Mouse (Mus musculus) C2C12 (cell line): ENCODE data around the gene Acads. TPM values are rescaled to one million over a fixed set of nuclear protein-coding genes. Genes with fewer than 3 reads are reported as not detected.
"Not testable (repeated sequence)": the region's sequence is repeated elsewhere in the genome, so short reads cannot be mapped to it uniquely, and the experiment has no call there.

Experiments
- H3K27me3 ChIP-seq: one replicate; pipeline ENCODE4 v1.6.1; 2011; ENCODE audit not compliant: control insufficient read depth, insufficient read depth, insufficient read length
- H3K36me3 ChIP-seq: one replicate; pipeline ENCODE4 v1.6.1; 2011; ENCODE audit not compliant: control insufficient read depth, insufficient read depth
- H3K4me3 ChIP-seq: one replicate; pipeline ENCODE4 v1.5.1; 2011; ENCODE audit warnings: mild to moderate bottlenecking, control low read depth; ENCODE audit not compliant: poor library complexity, insufficient read depth, severe bottlenecking
- H3K79me2 ChIP-seq: one replicate; pipeline ENCODE4 v1.6.1; 2011; ENCODE audit not compliant: control insufficient read depth, insufficient read depth
- H3K79me3 ChIP-seq: one replicate; pipeline ENCODE4 v1.6.1; 2011; ENCODE audit warnings: low read depth, control low read depth
- H3ac ChIP-seq: one replicate; pipeline ENCODE3; 2011; ENCODE audit warnings: low read depth; ENCODE audit not compliant: control insufficient read depth, insufficient read length
- CEBPB ChIP-seq: IDR thresholded peaks from one replicate; pipeline ENCODE4 v1.6.1; 2011; ENCODE audit warnings: low read depth, mild to moderate bottlenecking, control low read depth, moderate library complexity
- CTCF ChIP-seq: IDR thresholded peaks from one replicate; pipeline ENCODE4 v1.5.1; 2011; ENCODE audit not compliant: control insufficient read depth, insufficient read depth, insufficient read length
- FOSL1 ChIP-seq: IDR thresholded peaks from one replicate; pipeline ENCODE4 v1.8.0; 2011; ENCODE audit warnings: mild to moderate bottlenecking, low read length; ENCODE audit not compliant: poor library complexity, insufficient read depth, severe bottlenecking
- MAX ChIP-seq: IDR thresholded peaks from one replicate; pipeline ENCODE4 v1.6.1; 2011; ENCODE audit warnings: mild to moderate bottlenecking, control low read depth
- MYOD1 ChIP-seq: IDR thresholded peaks from one replicate; pipeline ENCODE4 v1.6.1; 2011; ENCODE audit warnings: low read depth; ENCODE audit not compliant: control insufficient read depth, insufficient read length
- MYOG ChIP-seq: IDR thresholded peaks from one replicate; pipeline ENCODE4 v1.6.1; 2011; ENCODE audit not compliant: control insufficient read depth, insufficient read length; ENCODE audit errors: extremely low read depth
- USF1 ChIP-seq: IDR thresholded peaks from one replicate; pipeline ENCODE4 v1.6.1; 2011; ENCODE audit warnings: low read depth, mild to moderate bottlenecking, control low read depth, moderate library complexity
- polyA plus RNA-seq: library from polyadenylated mRNA; unstranded; fragments of >200 nt; fragmentation: generic; extraction: Trizol; gene quantifications from one replicate; pipeline ENCODE4 v1.2.1, GENCODE M21; 2012; ENCODE audit warnings: missing spikeins

Acads gene
- polyA plus RNA-seq, 1 experiment, result 56.9 TPM

- Histone ChIP-seq H3K79me3 (no peaks in the 10 kb centered on the region), H3K36me3 (no peaks in the 10 kb centered on the region), H3K27me3 (no peaks in the 10 kb centered on the region), H3ac (no peak overlapping the region), H3K4me3 (no peak overlapping the region), H3K79me2 (no peaks in the 10 kb centered on the region)
- no peak for TF ChIP-seq USF1
- peak; percentile 17 for TF ChIP-seq CTCF
Measured at GRCm38 (mm10) chr5:115163563-115163962, 44.4 kb upstream of the Acads start.

DNA sequence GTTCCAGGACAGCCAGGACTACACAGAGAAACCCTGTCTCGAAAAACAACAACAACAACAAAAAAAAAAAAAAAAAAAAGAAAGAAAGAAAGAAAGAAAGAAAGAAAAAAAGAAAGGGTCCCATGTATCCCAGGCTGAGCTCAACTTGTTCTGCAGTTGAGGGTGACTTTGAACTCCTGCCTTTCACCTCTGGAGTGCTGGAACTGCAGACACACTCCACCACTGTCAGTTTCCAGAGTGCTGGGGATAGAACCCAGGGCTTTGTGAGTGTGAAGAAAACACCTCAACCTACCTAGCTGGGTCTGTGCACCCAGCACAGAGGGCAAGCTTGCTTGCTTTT lies 42.8 kb upstream of the Acads start:
- not testable (repeated sequence) for H3K4me3 ChIP-seq

GRCm38 (mm10) chr5:115161064-115161939 lies 42.2 kb upstream of the Acads start:
- H3K27me3 ChIP-seq, result no peaks in the 10 kb centered on the region
- no peak overlapping the region for H3K4me3 ChIP-seq
- H3ac ChIP-seq, result no peak overlapping the region
- peaks cover 16% of the 10 kb centered on the region for H3K79me2 ChIP-seq
- H3K36me3 ChIP-seq, result no peaks in the 10 kb centered on the region
- H3K79me3 ChIP-seq, result peaks cover 14% of the 10 kb centered on the region
- no peak for TF ChIP-seq FOSL1

More for the DNA sequence above, 42.8 kb upstream of the Acads start:
- H3K79me2 ChIP-seq, result peaks cover 10% of the 10 kb centered on the region
- H3K36me3 ChIP-seq, H3K79me3 ChIP-seq, H3ac ChIP-seq, H3K27me3 ChIP-seq: not testable (repeated sequence)

- H3K4me3 ChIP-seq, result no peak overlapping the region
- no peak overlapping the region for H3ac ChIP-seq
- peaks cover 21% of the 10 kb centered on the region for H3K79me3 ChIP-seq
- H3K27me3 ChIP-seq, result no peaks in the 10 kb centered on the region
- H3K79me2 ChIP-seq, result peaks cover 23% of the 10 kb centered on the region
- H3K36me3 ChIP-seq, result no peaks in the 10 kb centered on the region
- TF ChIP-seq CTCF (no peak), FOSL1 (no peak), MYOG (no peak), MYOD1 (no peak), MAX (no peak), CEBPB (no peak), USF1 (no peak)
Measured at GRCm38 (mm10) chr5:115160655-115161054, 41.5 kb upstream of the Acads start.

- Histone ChIP-seq H3K79me2 (peaks cover 38% of the 10 kb centered on the region), H3K4me3 (peak overlapping the region; percentile 72)
- TF ChIP-seq MYOD1 (no peak), CEBPB (no peak), USF1 (no peak), MYOG (no peak), CTCF (no peak), MAX (no peak), FOSL1 (no peak)
Measured at GRCm38 (mm10) chr5:115159165-115159564, 40.0 kb upstream of the Acads start.

DNA sequence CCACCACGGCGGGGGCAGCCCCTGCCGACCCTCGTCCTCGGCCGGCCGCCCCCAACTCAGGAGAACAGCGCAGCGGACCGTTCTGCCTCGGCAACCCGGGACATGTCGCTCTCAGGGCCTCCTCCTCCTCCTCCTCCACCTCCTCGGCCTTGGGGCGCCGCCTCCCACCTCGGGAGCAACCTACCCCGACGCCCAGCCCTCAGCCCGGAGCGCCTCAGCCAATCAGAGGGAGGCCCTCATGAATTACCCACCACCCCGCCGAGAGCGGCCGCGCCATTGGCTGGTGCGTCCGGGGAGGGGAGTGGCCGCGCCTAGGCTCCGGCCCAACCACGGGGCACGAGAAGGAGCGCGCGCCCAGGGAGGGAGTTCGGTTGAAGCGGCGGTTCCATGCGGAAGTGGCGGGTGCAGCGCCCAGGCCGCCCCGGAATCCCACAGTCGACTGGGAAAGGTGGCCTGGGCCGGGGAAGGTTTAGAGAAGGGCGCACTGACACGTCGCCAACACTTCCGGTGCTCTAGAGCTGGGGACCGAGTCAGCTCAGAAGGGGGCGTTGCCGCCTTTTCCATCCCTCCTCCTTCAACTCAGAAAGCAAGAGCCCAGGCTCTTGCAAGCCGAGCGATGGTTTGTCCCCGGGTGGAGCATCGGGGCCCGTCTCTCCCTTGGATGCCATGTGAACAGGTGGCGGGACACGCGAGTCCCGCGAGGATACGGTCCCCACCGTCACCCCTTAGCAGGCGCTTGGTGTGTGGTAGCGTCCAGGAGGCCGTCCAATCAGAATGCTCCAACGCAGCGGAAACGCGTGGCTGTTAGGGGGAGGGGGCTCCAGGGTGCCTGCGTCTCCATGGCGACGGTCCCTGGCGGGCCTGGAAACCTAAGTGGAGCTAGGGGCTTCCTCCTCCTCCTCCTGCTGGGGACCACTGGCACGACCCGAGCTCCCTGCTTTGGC lies 39.2 kb upstream of the Acads start, which contains the start of gene Mlec:
TSS of gene Mlec (minus strand) at position 140 of the 944 bp plus-strand sequence.
- peaks cover 43% of the 10 kb centered on the region for H3K79me3 ChIP-seq

More at GRCm38 (mm10) chr5:115159165-115159564, 40.0 kb upstream of the Acads start:
- peaks cover 35% of the 10 kb centered on the region for H3K79me3 ChIP-seq
- peaks cover 6% of the 10 kb centered on the region for H3K36me3 ChIP-seq
- H3K27me3 ChIP-seq, result no peaks in the 10 kb centered on the region
- no peak overlapping the region for H3ac ChIP-seq

More for the DNA sequence above, 39.2 kb upstream of the Acads start, which contains the start of gene Mlec:
- TF ChIP-seq USF1 (no peak), MYOD1 (no peak), CEBPB (no peak), CTCF (no peak), FOSL1 (no peak), MAX (no peak), MYOG (no peak)
- peak within 1 kb of the TSS; percentile 85 for H3ac ChIP-seq
- no peaks in the 10 kb centered on the region for H3K27me3 ChIP-seq
- peaks cover 15% of the 10 kb centered on the region for H3K36me3 ChIP-seq
- peaks cover 46% of the 10 kb centered on the region for H3K79me2 ChIP-seq
- H3K4me3 ChIP-seq, result peak within 1 kb of the TSS; percentile 72
